Mouse (Mus musculus) brown adipose tissue, adult 24 weeks (tissue): ENCODE results near the gene Fstl4. TPM values are rescaled to one million over a fixed set of nuclear protein-coding genes. Genes with fewer than 3 reads are reported as not detected.

Experiments
- H3K27ac ChIP-seq: fragments of 200-500 bp; replicated peaks from 2 replicates; pipeline ENCODE4 v1.5.1; 2012; ENCODE audit warnings: low read depth, mild to moderate bottlenecking, low read length
- H3K4me1 ChIP-seq: fragments of 200-500 bp; 2 replicates; pipeline ENCODE4 v1.6.1; 2012; ENCODE audit warnings: low read length, mixed read lengths; ENCODE audit not compliant: control insufficient read depth, insufficient read depth, insufficient read length
- H3K4me3 ChIP-seq: fragments of 200-500 bp; 2 replicates; pipeline ENCODE4 v1.5.1; 2012; ENCODE audit warnings: low read depth, mild to moderate bottlenecking, low read length, moderate library complexity; ENCODE audit not compliant: insufficient read depth
- polyA plus RNA-seq: library from polyadenylated mRNA; stranded (reverse); fragments of >200 nt; gene quantifications from 2 replicates; pipeline ENCODE4 v1.2.4, GENCODE M21; 2012; ENCODE audit not compliant: missing spikeins, insufficient read depth, insufficient read length

Gene Fstl4
- polyA plus RNA-seq, 1 experiment = not detected

DNA sequence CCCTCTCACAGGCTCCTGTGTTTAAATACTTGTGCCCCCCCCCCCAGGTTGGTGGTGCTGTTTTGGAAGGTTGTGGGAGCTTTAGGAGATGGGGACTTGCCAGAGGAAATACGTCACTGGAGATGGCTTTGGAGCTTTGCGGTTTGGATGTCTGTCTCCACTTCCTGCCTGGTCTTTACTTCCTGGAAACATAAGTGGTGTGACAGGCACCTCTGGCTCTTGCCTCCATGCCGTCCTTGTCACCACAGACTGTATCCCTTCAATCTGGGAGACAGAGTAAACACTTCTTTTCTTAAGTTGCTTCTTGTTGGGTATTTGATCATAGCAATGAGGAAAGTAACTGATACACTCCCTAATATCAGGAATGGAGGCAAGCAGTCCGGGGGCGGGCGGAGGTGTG, 14.4 kb upstream of the Fstl4 start:
- H3K4me3 ChIP-seq = no peak overlapping the region
- H3K27ac ChIP-seq = no peak overlapping the region
- H3K4me1 ChIP-seq = no peaks in the 10 kb centered on the region

DNA sequence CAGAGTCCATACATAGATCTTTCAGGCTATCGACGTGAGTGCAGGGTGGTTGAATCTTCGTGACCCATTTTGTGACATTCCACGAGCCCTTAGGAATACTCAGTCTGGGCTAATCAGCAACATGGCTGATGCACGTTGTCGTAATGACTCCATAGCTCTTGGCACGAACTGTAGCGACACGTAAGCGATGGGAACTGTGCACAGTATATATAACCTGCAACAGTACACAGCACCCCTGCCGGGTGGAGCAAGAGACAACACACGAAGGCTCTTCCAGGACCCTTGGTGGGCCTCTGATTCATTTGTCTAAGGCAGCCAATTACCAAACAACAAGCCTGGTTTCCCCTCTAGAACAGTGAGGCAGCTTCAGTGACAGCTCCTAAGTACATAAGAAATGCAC, 11.9 kb upstream of the Fstl4 start:
- Histone ChIP-seq H3K27ac (no peak overlapping the region), H3K4me3 (no peak overlapping the region), H3K4me1 (no peaks in the 10 kb centered on the region)

DNA sequence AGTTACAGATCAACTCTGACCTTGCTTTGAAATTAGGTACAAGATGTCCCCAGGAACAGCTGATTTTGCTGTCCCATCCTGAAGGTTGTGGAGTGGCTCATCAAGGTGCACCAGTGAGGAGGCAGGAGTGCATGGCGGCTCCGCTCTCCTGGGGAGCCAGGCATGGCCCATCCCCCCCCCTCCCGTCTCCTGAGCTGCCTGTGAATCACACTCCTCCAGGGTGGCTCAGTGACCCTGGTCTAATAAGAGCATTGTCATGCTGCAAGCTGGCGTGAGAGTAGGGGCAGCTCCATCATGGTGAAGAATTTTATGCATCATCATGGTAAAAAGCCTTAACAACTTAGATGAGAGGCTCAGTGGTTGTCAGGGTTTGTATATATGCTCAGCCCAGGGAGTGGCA, 11.2 kb upstream of the Fstl4 start:
- no peak overlapping the region for H3K27ac ChIP-seq
- H3K4me1 ChIP-seq = no peaks in the 10 kb centered on the region
- H3K4me3 ChIP-seq = no peak overlapping the region

GRCm38 (mm10) chr11:52761800-52762199, 2.6 kb upstream of the Fstl4 start:
- Histone ChIP-seq H3K4me3 (no peak overlapping the region), H3K27ac (no peak overlapping the region)

GRCm38 (mm10) chr11:52764894-52765677, 652 bp downstream of the Fstl4 start:
- H3K4me3 ChIP-seq = peak overlapping the region; percentile 29; the same call in 1 of the 2 replicates
- H3K27ac ChIP-seq = no peak overlapping the region
- H3K4me1 ChIP-seq = no peaks in the 10 kb centered on the region

More at GRCm38 (mm10) chr11:52761800-52762199, 2.6 kb upstream of the Fstl4 start:
- no peaks in the 10 kb centered on the region for H3K4me1 ChIP-seq

GRCm38 (mm10) chr11:52765678-52766254, 1.3 kb downstream of the Fstl4 start:
- H3K4me1 ChIP-seq = no peaks in the 10 kb centered on the region
- H3K4me3 ChIP-seq = no peak overlapping the region
- H3K27ac ChIP-seq = no peak overlapping the region

- H3K27ac ChIP-seq = no peak overlapping the region
- H3K4me1 ChIP-seq = no peaks in the 10 kb centered on the region
- no peak overlapping the region for H3K4me3 ChIP-seq
Measured at GRCm38 (mm10) chr11:52767921-52768320, 3.5 kb downstream of the Fstl4 start.

DNA sequence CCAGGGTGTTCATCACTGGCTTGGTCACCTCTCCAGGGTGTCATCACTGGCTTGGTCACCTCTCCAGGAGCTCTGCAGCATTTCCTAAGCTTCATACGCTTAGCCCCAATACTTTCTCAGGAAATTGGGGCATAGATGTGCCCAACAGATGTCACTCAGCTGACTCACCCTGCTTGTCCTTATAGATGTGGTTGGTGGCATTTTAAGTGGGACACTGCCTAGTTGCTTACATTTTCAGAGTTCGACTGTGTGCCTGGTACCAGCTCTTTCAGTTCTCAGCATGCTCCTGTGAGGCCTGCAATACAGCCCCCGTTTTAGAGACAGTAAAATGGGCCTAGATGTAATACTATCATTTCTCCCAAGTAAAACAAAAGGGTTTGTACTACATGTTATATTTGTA, 8.6 kb downstream of the Fstl4 start:
- Histone ChIP-seq H3K27ac (no peak overlapping the region), H3K4me1 (no peaks in the 10 kb centered on the region), H3K4me3 (no peak overlapping the region)

GRCm38 (mm10) chr11:52775291-52775690, 10.9 kb downstream of the Fstl4 start:
- Histone ChIP-seq H3K4me3 (no peak overlapping the region), H3K4me1 (no peaks in the 10 kb centered on the region), H3K27ac (no peak overlapping the region)

- H3K4me1 ChIP-seq = no peaks in the 10 kb centered on the region
- no peak overlapping the region for H3K27ac ChIP-seq
- no peak overlapping the region for H3K4me3 ChIP-seq
Measured at GRCm38 (mm10) chr11:52782426-52782825, 18.0 kb downstream of the Fstl4 start.

- Histone ChIP-seq H3K4me3 (no peak overlapping the region), H3K4me1 (no peaks in the 10 kb centered on the region), H3K27ac (no peak overlapping the region)
Measured at GRCm38 (mm10) chr11:52794331-52794730, 29.9 kb downstream of the Fstl4 start.

GRCm38 (mm10) chr11:52809542-52809941, 45.1 kb downstream of the Fstl4 start:
- no peak overlapping the region for H3K27ac ChIP-seq
- H3K4me1 ChIP-seq = no peaks in the 10 kb centered on the region
- no peak overlapping the region for H3K4me3 ChIP-seq

- Histone ChIP-seq H3K4me3 (no peak overlapping the region), H3K4me1 (no peaks in the 10 kb centered on the region), H3K27ac (no peak overlapping the region)
Measured at GRCm38 (mm10) chr11:52816004-52816403, 51.6 kb downstream of the Fstl4 start.

DNA sequence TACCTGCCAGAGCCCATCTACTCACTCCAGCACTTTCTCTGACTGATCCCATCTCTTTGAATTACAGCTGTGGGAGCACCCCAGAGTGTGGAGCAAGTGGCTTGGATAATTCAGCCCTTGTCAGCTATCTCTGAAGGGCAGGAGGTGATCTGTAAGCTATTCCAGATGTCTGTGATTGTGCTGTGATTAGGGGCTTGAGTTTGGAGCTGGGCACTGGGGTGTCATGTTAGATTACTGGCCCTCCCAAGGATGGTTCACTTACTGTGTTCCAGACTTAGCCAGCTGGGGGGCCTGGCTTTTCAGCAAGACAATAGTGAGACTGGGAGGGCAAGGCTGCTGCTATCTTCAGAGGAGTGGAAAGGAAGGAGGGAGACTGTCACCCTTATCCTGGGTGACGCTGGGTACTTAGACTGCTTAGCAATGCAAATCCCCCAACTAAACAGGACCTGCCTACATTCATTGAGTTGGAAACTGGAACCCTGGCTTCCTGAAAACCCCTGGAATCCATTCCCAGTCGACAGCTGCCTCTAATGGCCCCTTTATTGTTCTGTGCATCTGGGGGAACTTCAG, 56.0 kb downstream of the Fstl4 start:
- Histone ChIP-seq H3K27ac (no peak overlapping the region), H3K4me1 (no peaks in the 10 kb centered on the region), H3K4me3 (no peak overlapping the region)

- Histone ChIP-seq H3K4me3 (no peak overlapping the region), H3K27ac (no peak overlapping the region), H3K4me1 (no peaks in the 10 kb centered on the region)
Measured at GRCm38 (mm10) chr11:52826591-52826990, 62.2 kb downstream of the Fstl4 start.
